Comparison of ENCODE assay signal across 14 mouse cellular contexts in genomic region chr9:96684165-96684792, GRCm38 (mm10).
"Had no signal": no experiment of that assay in that cellular context is flagged by ENCODE, and none has a peak within 500 bp of the region (broad histone marks: within the 10 kb centered on the region; RNA-seq: fewer than 3 reads in every experiment).

No protein-coding gene starts in this region.

- H3K4me2 ChIP-seq: liver, embryonic 13.5 days; midbrain, embryonic 12.5 days; midbrain, embryonic 15.5 days; neural tube, embryonic 12.5 days; neural tube, embryonic 15.5 days had no signal

- ATAC-seq: midbrain, embryonic 15.5 days had no signal

- H3K27me3 ChIP-seq: liver, embryonic 13.5 days; midbrain, embryonic 12.5 days; midbrain, embryonic 15.5 days; neural tube, embryonic 12.5 days; neural tube, embryonic 15.5 days had no signal

- H3K9ac ChIP-seq: liver, embryonic 13.5 days; midbrain, embryonic 12.5 days; midbrain, embryonic 15.5 days; neural tube, embryonic 12.5 days; neural tube, embryonic 15.5 days had no signal

- H3K9me3 ChIP-seq: liver, embryonic 13.5 days; midbrain, embryonic 12.5 days; midbrain, embryonic 15.5 days; neural tube, embryonic 12.5 days; neural tube, embryonic 15.5 days had no signal

- DNase-seq: kidney, postnatal 25 days; layer of hippocampus, postnatal 36 days; liver, embryonic 13.5 days; lung, adult 2 months; lung, postnatal 14 days; lung, postnatal 4 days; thymus, adult 18-20 months; thymus, postnatal 36 days had no signal

- H3K4me3 ChIP-seq: left cerebral cortex, adult 2 months; liver, embryonic 13.5 days; midbrain, embryonic 12.5 days; midbrain, embryonic 15.5 days; neural tube, embryonic 12.5 days; neural tube, embryonic 15.5 days had no signal

- H3K4me1 ChIP-seq: liver, embryonic 13.5 days; midbrain, embryonic 12.5 days; midbrain, embryonic 15.5 days; neural tube, embryonic 12.5 days; neural tube, embryonic 15.5 days had no signal

- H3K27ac ChIP-seq: kidney, postnatal 0 days; left cerebral cortex, adult 2 months; liver, embryonic 13.5 days; midbrain, embryonic 12.5 days; midbrain, embryonic 15.5 days; neural tube, embryonic 12.5 days; neural tube, embryonic 15.5 days had no signal
